Mouse (Mus musculus) ES-Bruce4 (cell line): ENCODE measurements at regions not wholly inside any gene's neighbourhood (a gene's known extent, or its start where the extent isn't known, plus 50 kb on each side); places are given as distances from the start of the nearest gene placed in this dataset.

Experiments
- H3K27ac ChIP-seq: 2 replicates; pipeline ENCODE4 v1.5.1; 2012; ENCODE audit warnings: low read length, inconsistent platforms; ENCODE audit not compliant: insufficient read depth
- H3K27me3 ChIP-seq: 2 replicates; pipeline ENCODE4 v1.6.1; 2012; ENCODE audit warnings: mild to moderate bottlenecking, low read length, inconsistent platforms; ENCODE audit not compliant: control insufficient read depth, poor library complexity, insufficient read depth, severe bottlenecking
- H3K36me3 ChIP-seq: 2 replicates; pipeline ENCODE4 v1.6.1; 2012; ENCODE audit warnings: inconsistent platforms, mild to moderate bottlenecking, low read length, moderate library complexity; ENCODE audit not compliant: control insufficient read depth, poor library complexity, insufficient read depth, severe bottlenecking
- H3K4me1 ChIP-seq: one replicate; pipeline ENCODE4 v1.8.1; 2011; ENCODE audit warnings: low read length; ENCODE audit not compliant: control insufficient read depth, insufficient read depth
- H3K4me3 ChIP-seq: 2 replicates; pipeline ENCODE4 v1.5.1; 2011; ENCODE audit warnings: low read depth, mild to moderate bottlenecking, low read length
- H3K9ac ChIP-seq: 2 replicates; pipeline ENCODE4 v1.6.1; 2012; ENCODE audit warnings: low read depth, mild to moderate bottlenecking, inconsistent platforms; ENCODE audit not compliant: poor library complexity, severe bottlenecking
- H3K9me3 ChIP-seq: replicated peaks from 2 replicates; pipeline ENCODE4 v1.6.1; 2012; ENCODE audit warnings: mild to moderate bottlenecking, low read length, inconsistent platforms; ENCODE audit not compliant: control insufficient read depth, poor library complexity, insufficient read depth, severe bottlenecking
- CTCF ChIP-seq: IDR thresholded peaks from one replicate; pipeline ENCODE4 v1.8.1; 2011; ENCODE audit warnings: low read depth, low read length
- EP300 ChIP-seq: IDR thresholded peaks from 2 replicates; pipeline ENCODE4 v1.6.1; 2011; ENCODE audit warnings: low read depth, low read length; ENCODE audit not compliant: insufficient read depth
- POLR2A ChIP-seq: IDR thresholded peaks from one replicate; pipeline ENCODE4 v1.8.1; 2011; ENCODE audit warnings: low read length; ENCODE audit not compliant: insufficient read depth

DNA sequence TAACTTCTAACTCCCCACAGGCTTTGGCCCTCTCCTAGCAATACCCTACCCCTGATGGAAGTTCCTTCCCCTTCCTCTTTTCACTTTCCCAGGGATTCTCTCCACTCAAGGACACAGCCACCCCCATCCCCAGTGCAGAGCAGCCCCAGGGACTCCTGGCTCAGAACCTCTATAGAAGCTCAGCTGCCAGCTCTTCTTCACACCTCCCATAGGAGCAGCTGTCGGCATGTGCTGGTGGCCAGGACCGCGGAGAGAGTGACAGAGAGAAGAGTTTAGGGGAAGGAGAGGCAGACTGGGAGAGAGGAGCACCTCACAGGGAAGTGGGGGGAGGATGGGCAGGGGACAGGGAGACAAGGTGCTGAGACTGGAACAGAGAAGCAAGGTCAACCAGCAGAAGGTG, 199.8 kb upstream of the Csf3r start:
- Histone ChIP-seq H3K36me3 (no peaks in the 10 kb centered on the region), H3K9ac (no peak overlapping the region), H3K27ac (no peak overlapping the region), H3K4me1 (no peaks in the 10 kb centered on the region), H3K27me3 (no peaks in the 10 kb centered on the region), H3K4me3 (no peak overlapping the region), H3K9me3 (no peaks in the 10 kb centered on the region)
- no peak for TF ChIP-seq POLR2A
- no peak for TF ChIP-seq EP300

DNA sequence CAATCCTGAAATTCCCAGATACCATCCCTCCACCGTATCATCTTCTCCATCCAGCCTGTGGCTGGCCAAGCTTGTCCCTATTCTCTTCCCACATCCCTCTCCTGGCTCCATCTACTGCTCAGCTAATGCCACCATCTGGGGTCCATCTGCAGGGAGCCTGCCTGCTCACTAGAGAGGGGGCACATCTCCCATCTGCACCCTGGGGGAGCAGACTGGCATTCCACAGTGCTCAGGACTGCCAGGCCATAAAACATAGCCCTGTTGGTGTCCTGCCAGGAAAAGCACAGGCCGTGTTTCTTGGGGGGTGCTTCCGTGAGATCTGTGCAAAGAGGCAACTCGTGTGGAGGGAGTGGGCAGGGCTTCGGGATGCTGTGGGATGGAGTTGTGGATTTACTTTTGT, 197.9 kb upstream of the Csf3r start:
- Histone ChIP-seq H3K9ac (no peak overlapping the region), H3K27ac (no peak overlapping the region), H3K9me3 (no peaks in the 10 kb centered on the region), H3K27me3 (no peaks in the 10 kb centered on the region), H3K4me1 (no peaks in the 10 kb centered on the region), H3K36me3 (no peaks in the 10 kb centered on the region), H3K4me3 (no peak overlapping the region)
- no peak for TF ChIP-seq EP300
- no peak for TF ChIP-seq CTCF
- TF ChIP-seq POLR2A = no peak

DNA sequence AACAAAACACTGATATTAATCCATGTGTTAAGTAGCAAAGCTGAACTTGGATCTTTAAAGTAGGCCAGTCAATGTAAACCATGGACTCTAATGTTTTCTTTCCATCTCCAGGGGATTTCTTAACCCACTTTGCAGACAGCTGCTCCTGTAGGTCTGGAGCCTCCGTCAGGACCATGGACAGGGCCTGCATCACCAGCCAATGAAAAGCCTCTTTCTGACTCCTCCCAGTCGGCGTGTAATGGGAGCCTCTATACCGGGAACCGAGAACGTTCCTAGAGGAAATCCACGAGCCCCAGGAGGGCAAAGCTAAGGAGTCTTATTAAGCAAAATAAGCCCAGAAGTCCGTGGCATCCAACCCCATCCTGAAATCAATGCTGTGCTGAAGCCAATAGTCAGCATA, 189.1 kb upstream of the Csf3r start:
- H3K9ac ChIP-seq = no peak overlapping the region
- no peaks in the 10 kb centered on the region for H3K27me3 ChIP-seq
- H3K4me3 ChIP-seq = peak overlapping the region; percentile 52
- no peaks in the 10 kb centered on the region for H3K4me1 ChIP-seq
- H3K9me3 ChIP-seq = no peaks in the 10 kb centered on the region
- no peak overlapping the region for H3K27ac ChIP-seq
- TF ChIP-seq CTCF = no peak
- TF ChIP-seq EP300 = no peak
- no peak for TF ChIP-seq POLR2A
- H3K36me3 ChIP-seq = no peaks in the 10 kb centered on the region

DNA sequence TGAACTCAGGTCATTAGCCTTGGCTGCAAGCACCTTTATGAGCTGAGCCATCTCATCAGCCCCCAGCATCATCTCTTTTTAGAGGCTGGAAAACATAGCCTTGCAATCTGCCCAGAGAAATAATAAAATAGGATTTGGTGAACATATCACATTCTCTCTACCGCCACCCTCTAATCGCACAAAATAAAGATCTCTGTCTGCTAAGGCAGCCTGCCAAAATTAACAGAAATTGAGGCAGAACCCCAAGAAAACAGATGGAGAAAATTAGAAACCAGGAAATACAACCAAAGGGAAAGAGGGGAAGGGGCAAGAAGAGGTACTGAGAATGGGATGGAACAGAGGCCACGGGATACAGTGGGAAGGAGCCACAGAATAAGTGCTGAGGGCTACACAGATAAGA, 176.8 kb upstream of the Csf3r start:
- Histone ChIP-seq H3K27ac (no peak overlapping the region), H3K9me3 (no peaks in the 10 kb centered on the region), H3K4me3 (no peak overlapping the region), H3K9ac (no peak overlapping the region), H3K27me3 (no peaks in the 10 kb centered on the region), H3K36me3 (no peaks in the 10 kb centered on the region), H3K4me1 (no peaks in the 10 kb centered on the region)
- no peak for TF ChIP-seq POLR2A
- no peak for TF ChIP-seq CTCF
- no peak for TF ChIP-seq EP300

DNA sequence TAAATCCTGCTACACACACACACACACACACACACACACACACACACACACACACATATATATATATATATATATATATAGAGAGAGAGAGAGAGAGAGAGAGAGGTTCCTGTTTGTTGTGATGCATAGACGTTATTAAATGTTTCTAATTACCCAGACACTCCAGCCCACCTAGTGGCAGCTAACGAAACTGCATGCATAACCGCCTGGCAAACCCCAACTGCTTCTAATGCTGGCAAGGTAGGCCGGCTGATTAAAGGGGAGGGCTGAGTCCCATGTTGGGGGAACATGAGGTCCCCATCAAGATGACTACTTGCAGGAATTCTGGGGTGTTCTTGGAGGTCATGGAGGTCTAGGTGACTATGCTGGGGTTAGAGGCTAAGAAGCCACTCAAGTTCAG, 174.1 kb upstream of the Csf3r start:
- no peak overlapping the region for H3K9ac ChIP-seq
- H3K9me3 ChIP-seq = no peaks in the 10 kb centered on the region
- no peak overlapping the region for H3K27ac ChIP-seq
- no peaks in the 10 kb centered on the region for H3K27me3 ChIP-seq
- no peaks in the 10 kb centered on the region for H3K36me3 ChIP-seq
- peak; percentile 59 for TF ChIP-seq CTCF
- TF ChIP-seq POLR2A = no peak
- no peak for TF ChIP-seq EP300
- no peaks in the 10 kb centered on the region for H3K4me1 ChIP-seq
- H3K4me3 ChIP-seq = no peak overlapping the region

DNA sequence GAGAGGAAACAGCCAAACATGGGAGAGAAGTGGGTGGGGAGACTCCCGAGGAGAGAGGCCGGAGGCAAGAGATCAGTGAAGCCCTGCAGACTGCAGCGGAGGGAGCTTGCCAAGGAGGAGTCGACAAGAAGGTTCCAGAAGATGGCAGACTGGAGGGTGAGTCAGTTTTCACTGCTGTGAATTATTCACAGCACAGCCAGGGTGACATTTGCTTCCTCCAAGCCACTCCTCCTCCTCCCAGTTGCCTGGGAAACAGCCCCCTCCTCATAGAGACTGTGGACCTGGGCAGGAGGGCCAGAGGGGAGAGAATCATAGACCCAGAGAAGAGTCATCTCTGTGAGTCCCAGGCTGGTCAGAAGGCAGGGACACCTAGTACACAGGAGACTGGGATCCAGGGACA, 171.8 kb upstream of the Csf3r start:
- Histone ChIP-seq H3K27me3 (no peaks in the 10 kb centered on the region), H3K4me1 (no peaks in the 10 kb centered on the region), H3K4me3 (no peak overlapping the region), H3K9me3 (no peaks in the 10 kb centered on the region), H3K27ac (no peak overlapping the region), H3K9ac (no peak overlapping the region), H3K36me3 (no peaks in the 10 kb centered on the region)
- TF ChIP-seq POLR2A (no peak), CTCF (no peak), EP300 (no peak)
